Mouse (Mus musculus) megakaryocyte, embryonic 14.5 days (primary cell): Measurements from ENCODE around the gene Exoc4.

ENCODE experiments used
- FLI1 ChIP-seq: IDR thresholded peaks from 2 replicates; pipeline ENCODE4 v1.6.1; 2012; ENCODE audit warnings: low read length, inconsistent platforms, mixed read lengths
- GATA1 ChIP-seq: IDR thresholded peaks from 3 replicates; pipeline ENCODE4 v1.6.1; 2012; ENCODE audit warnings: mixed read lengths, low read length, inconsistent platforms, borderline replicate concordance

DNA sequence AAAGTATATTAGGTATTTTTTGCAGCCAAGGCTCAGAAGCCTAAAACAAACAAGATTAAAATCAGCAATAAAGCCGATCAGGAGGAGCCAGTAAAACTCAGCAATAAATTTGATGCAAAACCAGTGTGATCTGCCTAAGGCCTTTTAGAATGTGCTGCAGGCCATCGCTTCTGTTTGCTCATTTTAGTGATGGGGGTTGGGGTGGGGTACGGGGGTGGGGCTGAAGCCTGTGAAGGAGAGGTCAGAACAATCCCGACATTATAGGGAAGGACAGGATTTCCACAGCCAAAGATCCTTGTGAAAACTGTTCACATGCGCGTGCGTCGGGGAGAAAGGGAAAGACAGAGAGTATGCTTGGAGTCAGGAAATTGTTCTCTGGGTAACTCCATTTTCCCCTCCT is 21.5 kb upstream of the Exoc4 start:
- TF ChIP-seq GATA1 = no peak
- TF ChIP-seq FLI1 = no peak
